Mouse (Mus musculus): ENCODE measurements around the gene Narfl.
A peak's percentile ranks its signal among the peaks of the same experiment; 100 is the strongest.

Gene Narfl

GRCm38 (mm10) chr17:25765886-25766285 is 7.7 kb upstream of the Narfl start:
- DNase-seq: peak; percentile 60

- DNase-seq: no peak
Measured at GRCm38 (mm10) chr17:25769331-25769730, 4.2 kb upstream of the Narfl start.

GRCm38 (mm10) chr17:25775318-25776062 is 1.9 kb downstream of the Narfl start:
- DNase-seq: no peak

- DNase-seq: no peak
Measured at GRCm38 (mm10) chr17:25777948-25778347, 4.4 kb downstream of the Narfl start.

GRCm38 (mm10) chr17:25781339-25781738 is 7.8 kb downstream of the Narfl start:
- no peak for DNase-seq

GRCm38 (mm10) chr17:25783086-25783485 is 9.5 kb downstream of the Narfl start:
- DNase-seq: no peak

- no peak for DNase-seq
Measured at GRCm38 (mm10) chr17:25783861-25784574, 10.4 kb downstream of the Narfl start.

GRCm38 (mm10) chr17:25785281-25785745 is 11.7 kb downstream of the Narfl start, which contains the start of gene Haghl:
TSS of gene Haghl (minus strand) at chr17:25785673.
- peak; percentile 98 for DNase-seq

- no peak for DNase-seq
Measured at GRCm38 (mm10) chr17:25786280-25786679, 12.7 kb downstream of the Narfl start, which contains the start of gene Ccdc78. TSS of gene Ccdc78 (plus strand) at chr17:25786580.

GRCm38 (mm10) chr17:25786781-25787504 is 13.4 kb downstream of the Narfl start:
- no peak for DNase-seq

GRCm38 (mm10) chr17:25791320-25791842 is 17.8 kb downstream of the Narfl start:
- no peak for DNase-seq

GRCm38 (mm10) chr17:25791843-25792527 is 18.4 kb downstream of the Narfl start:
- DNase-seq: peak; percentile 89

- DNase-seq: peak; percentile 82
Measured at GRCm38 (mm10) chr17:25792615-25793014, 19.0 kb downstream of the Narfl start, which contains the start of gene Fam173a. TSS of gene Fam173a (minus strand) at chr17:25792901.

GRCm38 (mm10) chr17:25794197-25794596 is 20.6 kb downstream of the Narfl start:
- peak; percentile 64 for DNase-seq

- no peak for DNase-seq
Measured at GRCm38 (mm10) chr17:25794998-25795397, 21.4 kb downstream of the Narfl start.

GRCm38 (mm10) chr17:25795609-25796092 is 22.1 kb downstream of the Narfl start, which contains the start of gene AC134908.4:
TSS of gene AC134908.4 (minus strand) at chr17:25795659.
- peak; percentile 90 for DNase-seq

GRCm38 (mm10) chr17:25796211-25796771 is 22.7 kb downstream of the Narfl start:
- no peak for DNase-seq

GRCm38 (mm10) chr17:25796951-25797369 is 23.4 kb downstream of the Narfl start, which contains the start of gene Metrn:
TSS of gene Metrn (minus strand) at chr17:25797136.
- peak; percentile 97 for DNase-seq

- DNase-seq: peak; percentile 85
Measured at GRCm38 (mm10) chr17:25801029-25801428, 27.5 kb downstream of the Narfl start.

- peak; percentile 88 for DNase-seq
Measured at GRCm38 (mm10) chr17:25802825-25803517, 29.4 kb downstream of the Narfl start.

GRCm38 (mm10) chr17:25806507-25806906 is 32.9 kb downstream of the Narfl start:
- no peak for DNase-seq

Data from embryo, embryonic 11 days (tissue).